Mouse (Mus musculus) ES-Bruce4 (cell line): ENCODE measurements at regions not wholly inside any gene's neighbourhood (a gene's known extent, or its start where the extent isn't known, plus 50 kb on each side); places are given as distances from the start of the nearest gene placed in this dataset.

Experiments
- EP300 ChIP-seq: IDR thresholded peaks from 2 replicates; pipeline ENCODE4 v1.6.1; 2011; ENCODE audit warnings: low read depth, low read length; ENCODE audit not compliant: insufficient read depth
- POLR2A ChIP-seq: IDR thresholded peaks from one replicate; pipeline ENCODE4 v1.8.1; 2011; ENCODE audit warnings: low read length; ENCODE audit not compliant: insufficient read depth

GRCm38 (mm10) chr5:79900713-79901112 is 1119.2 kb upstream of the Adgrl3 start:
- TF ChIP-seq EP300 (no peak), POLR2A (no peak)
